Mouse (Mus musculus) liver, adult 2 months (tissue): ENCODE measurements around the gene Mpeg1.

Experiments used
- CTCF ChIP-seq: fragments of 200-500 bp; IDR thresholded peaks from 2 replicates; pipeline ENCODE4 v1.5.1; 2011; ENCODE audit warnings: low read depth, low read length, control low read depth
- POLR2A ChIP-seq: fragments of 200-500 bp; IDR thresholded peaks from 2 replicates; pipeline ENCODE4 v1.6.1; 2011; ENCODE audit warnings: low read length, control low read depth; ENCODE audit not compliant: insufficient read depth; ENCODE audit errors: extremely low read depth

DNA sequence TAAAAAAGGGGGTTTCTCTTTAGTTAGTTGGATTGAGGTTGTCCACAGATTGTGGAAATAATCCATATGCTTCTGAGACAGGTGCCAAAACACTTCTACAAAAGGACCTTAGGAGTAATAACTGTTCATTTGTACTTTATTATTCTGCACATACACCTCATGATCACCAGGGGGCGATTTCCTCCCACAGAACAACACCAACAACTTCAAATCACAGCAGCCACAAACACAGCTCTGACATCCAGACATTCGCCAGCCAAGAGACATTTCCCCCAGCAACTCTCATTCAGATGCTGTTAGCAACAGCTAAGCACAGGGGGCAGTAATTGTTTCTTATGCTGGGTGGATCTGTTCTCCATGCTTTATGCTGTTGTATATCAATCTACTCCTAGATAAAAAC, 27.5 kb upstream of the Mpeg1 start:
- TF ChIP-seq CTCF (peak; percentile 33), POLR2A (no peak)
